Mouse (Mus musculus) activated CD4-positive, CD25-positive, alpha-beta regulatory T cell, adult 4 months (primary cell): Measurements from ENCODE around the gene G6pc3. TPM values are rescaled to one million over a fixed set of nuclear protein-coding genes. Genes with fewer than 3 reads are reported as not detected.
A peak's percentile ranks its signal among the peaks of the same experiment; 100 is the strongest.

ENCODE experiments used
- ATAC-seq: one replicate; pipeline ENCODE4 v1.8.0; 2017
- polyA plus RNA-seq, 2 experiments: library from polyadenylated mRNA; unstranded; fragments of 100-300 nt; shearing (Covaris generic); gene quantifications; one replicate each; pipeline ENCODE4 v1.2.1; 2017

The G6pc3 gene
- polyA plus RNA-seq, 2 experiments from 2014 or later, result 24.6 to 36.3 TPM

GRCm38 (mm10) chr11:102190848-102191247 lies 1.4 kb downstream of the G6pc3 start:
- no peak for ATAC-seq

GRCm38 (mm10) chr11:102193657-102194440 lies 4.4 kb downstream of the G6pc3 start:
- no peak for ATAC-seq

- ATAC-seq, result no peak
These were observed 6.8 kb downstream of the G6pc3 start for GRCm38 (mm10) chr11:102196018-102196797.

GRCm38 (mm10) chr11:102198245-102198644 lies 8.8 kb downstream of the G6pc3 start:
- ATAC-seq, result no peak

GRCm38 (mm10) chr11:102199856-102200255 lies 10.4 kb downstream of the G6pc3 start:
- ATAC-seq, result no peak

GRCm38 (mm10) chr11:102201408-102201821 lies 12.0 kb downstream of the G6pc3 start:
- ATAC-seq, result no peak

GRCm38 (mm10) chr11:102206481-102206880 lies 17.1 kb downstream of the G6pc3 start:
- no peak for ATAC-seq

- ATAC-seq, result no peak
These were observed 18.7 kb downstream of the G6pc3 start for GRCm38 (mm10) chr11:102207825-102208777.

- no peak for ATAC-seq
These were observed 19.4 kb downstream of the G6pc3 start for GRCm38 (mm10) chr11:102208846-102209245.

GRCm38 (mm10) chr11:102209742-102210141 lies 20.3 kb downstream of the G6pc3 start:
- ATAC-seq, result no peak

- no peak for ATAC-seq
These were observed 20.8 kb downstream of the G6pc3 start for GRCm38 (mm10) chr11:102210185-102210584.

- no peak for ATAC-seq
These were observed 21.6 kb downstream of the G6pc3 start for GRCm38 (mm10) chr11:102211011-102211410.

GRCm38 (mm10) chr11:102211936-102212341 lies 22.5 kb downstream of the G6pc3 start:
- no peak for ATAC-seq

GRCm38 (mm10) chr11:102214430-102215156 lies 25.2 kb downstream of the G6pc3 start:
- ATAC-seq, result no peak

- no peak for ATAC-seq
These were observed 26.1 kb downstream of the G6pc3 start for GRCm38 (mm10) chr11:102215511-102215910.

- no peak for ATAC-seq
These were observed 26.9 kb downstream of the G6pc3 start for GRCm38 (mm10) chr11:102216056-102216885.

- ATAC-seq, result no peak
These were observed 27.4 kb downstream of the G6pc3 start for GRCm38 (mm10) chr11:102216886-102217240.

- no peak for ATAC-seq
These were observed 28.0 kb downstream of the G6pc3 start for GRCm38 (mm10) chr11:102217396-102217795.

GRCm38 (mm10) chr11:102217876-102218430 lies 28.5 kb downstream of the G6pc3 start:
- ATAC-seq, result no peak

GRCm38 (mm10) chr11:102218783-102219182 lies 29.4 kb downstream of the G6pc3 start:
- ATAC-seq, result peak; percentile 84
